Mouse (Mus musculus) frontal cortex, postnatal 36 days (tissue): ENCODE data around the gene Pde5a.

ENCODE experiments used
- DNase-seq, 2 experiments: peaks; one replicate each; pipeline ENCODE4 v3.0.0; 2022; ENCODE audit warnings: low spot score in 2 of 2

Pde5a gene

GRCm38 (mm10) chr3:122728852-122729600 lies at the start of gene Pde5a:
Gene Pde5a, plus strand, starts transcription at chr3:122728947.
- DNase-seq = peak; percentile 17 to 26

GRCm38 (mm10) chr3:122680851-122681250 lies 47.9 kb upstream of the Pde5a start:
- no peak for DNase-seq

GRCm38 (mm10) chr3:122682352-122682751 lies 46.4 kb upstream of the Pde5a start:
- no peak for DNase-seq

- DNase-seq = no peak
Measured at GRCm38 (mm10) chr3:122684832-122685231, 43.9 kb upstream of the Pde5a start.

GRCm38 (mm10) chr3:122693039-122693438 lies 35.7 kb upstream of the Pde5a start:
- DNase-seq = no peak

- no peak for DNase-seq
Measured at GRCm38 (mm10) chr3:122695870-122696269, 32.9 kb upstream of the Pde5a start.

GRCm38 (mm10) chr3:122696672-122697071 lies 32.1 kb upstream of the Pde5a start:
- DNase-seq = no peak

- no peak for DNase-seq
Measured at GRCm38 (mm10) chr3:122704209-122704608, 24.5 kb upstream of the Pde5a start.

GRCm38 (mm10) chr3:122705246-122705645 lies 23.5 kb upstream of the Pde5a start:
- no peak for DNase-seq

GRCm38 (mm10) chr3:122708485-122708884 lies 20.3 kb upstream of the Pde5a start:
- no peak for DNase-seq

GRCm38 (mm10) chr3:122710141-122710540 lies 18.6 kb upstream of the Pde5a start:
- no peak for DNase-seq

- DNase-seq = no peak
Measured at GRCm38 (mm10) chr3:122718631-122719030, 10.1 kb upstream of the Pde5a start.

GRCm38 (mm10) chr3:122721522-122721921 lies 7.2 kb upstream of the Pde5a start:
- DNase-seq = no peak

- DNase-seq = peak; percentile 5
Measured at GRCm38 (mm10) chr3:122729601-122729959, 833 bp downstream of the Pde5a start.

- DNase-seq = peak; percentile 35 to 51
Measured at GRCm38 (mm10) chr3:122729960-122730740, 1.4 kb downstream of the Pde5a start.

- DNase-seq = no peak
Measured at GRCm38 (mm10) chr3:122730741-122731235, 2.0 kb downstream of the Pde5a start.

- no peak for DNase-seq
Measured at GRCm38 (mm10) chr3:122733806-122734205, 5.1 kb downstream of the Pde5a start.

- no peak for DNase-seq
Measured at GRCm38 (mm10) chr3:122734329-122734728, 5.6 kb downstream of the Pde5a start.

- no peak for DNase-seq
Measured at GRCm38 (mm10) chr3:122739460-122739859, 10.7 kb downstream of the Pde5a start.

GRCm38 (mm10) chr3:122744265-122744664 lies 15.5 kb downstream of the Pde5a start:
- DNase-seq = no peak

GRCm38 (mm10) chr3:122747921-122748700 lies 19.4 kb downstream of the Pde5a start:
- DNase-seq = no peak

- DNase-seq = no peak
Measured at GRCm38 (mm10) chr3:122763240-122763761, 34.6 kb downstream of the Pde5a start.
